ENCODE assay signal across 11 mouse cellular contexts in the genomic region with DNA sequence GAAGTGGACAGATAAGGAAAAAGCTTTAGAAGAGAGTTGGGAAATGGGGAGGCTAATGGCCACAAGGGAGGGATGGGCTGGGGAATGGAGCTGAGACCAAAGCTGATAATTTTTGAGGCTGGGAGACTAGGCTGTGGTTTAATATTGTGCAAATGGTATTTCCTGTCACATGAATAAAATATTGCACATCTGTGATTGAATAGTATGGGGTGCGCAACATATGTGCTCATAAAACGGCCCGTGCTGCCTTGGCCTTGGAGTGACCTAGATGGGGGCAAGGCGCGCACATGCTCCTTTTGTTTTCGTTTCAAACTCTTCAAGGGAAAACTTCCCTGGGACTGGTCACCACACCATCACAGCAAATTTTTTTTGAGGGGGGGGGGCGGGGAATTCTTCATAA. TPM values are rescaled to one million over a fixed set of nuclear protein-coding genes. Genes with fewer than 3 reads are reported as not detected.
DNase-seq lines count a peak whose midpoint lies in the region; ATAC-seq and TF ChIP-seq lines count a peak whose summit lies in the region.
"Had no signal": no experiment of that assay in that cellular context is flagged by ENCODE, and none has a peak within 500 bp of the region (broad histone marks: within the 10 kb centered on the region; RNA-seq: fewer than 3 reads in every experiment).

No protein-coding gene starts in this region.

- no peak overlapping the region for H3ac ChIP-seq in myocyte (ENCODE audit: control insufficient read depth, insufficient read length)

- H3K4me1 ChIP-seq in forebrain, embryonic 12.5 days = peaks cover 30% of the 10 kb centered on the region
- H3K4me1 ChIP-seq in forebrain, postnatal 0 days (ENCODE audit: insufficient read depth) = no peaks in the 10 kb centered on the region
- peaks cover 61% of the 10 kb centered on the region for H3K4me1 ChIP-seq in lung, embryonic 16.5 days (replicated peaks; ENCODE audit: control insufficient read depth, insufficient read depth, low read length)
- peaks cover 57% of the 10 kb centered on the region for H3K4me1 ChIP-seq in heart, embryonic 15.5 days (replicated peaks)

- H3K79me2 ChIP-seq in myocyte (ENCODE audit: control insufficient read depth, insufficient read depth) = peaks cover 51% of the 10 kb centered on the region

- intact Hi-C loops in left cerebral cortex, adult 2 months (cut with DNase I) = no loop called here

- no peak overlapping the region for H3K4me2 ChIP-seq in forebrain, embryonic 12.5 days
- no peak overlapping the region for H3K4me2 ChIP-seq in forebrain, postnatal 0 days (ENCODE audit: low read depth)
- peak overlapping the region; percentile 57 for H3K4me2 ChIP-seq in lung, embryonic 16.5 days (ENCODE audit: low read depth, low read length)
- peak overlapping the region; percentile 54 for H3K4me2 ChIP-seq in heart, embryonic 15.5 days
- H3K4me2 ChIP-seq in myocyte (ENCODE audit: low read depth) = peak overlapping the region; percentile 81
- H3K4me2 ChIP-seq: forebrain, embryonic 15.5 days had no signal

- no peak for TF ChIP-seq POLR2A in myocyte (IDR thresholded peaks at IDR 0.05; ENCODE audit: insufficient read length, low read depth)

- H3K4me3 ChIP-seq in forebrain, embryonic 12.5 days (replicated peaks) = no peak overlapping the region
- H3K4me3 ChIP-seq in forebrain, postnatal 0 days (ENCODE audit: low read depth, low read length) = no peak overlapping the region
- H3K4me3 ChIP-seq in lung, embryonic 16.5 days (ENCODE audit: low read length) = peak overlapping the region; percentile 38
- no peak overlapping the region for H3K4me3 ChIP-seq in heart, embryonic 15.5 days
- H3K4me3 ChIP-seq in myocyte = peak overlapping the region; percentile 16
- no peak overlapping the region for H3K4me3 ChIP-seq in left cerebral cortex, adult 2 months
- H3K4me3 ChIP-seq: forebrain, embryonic 15.5 days had no signal

- WGBS in forebrain, embryonic 12.5 days = 86% methylated on average over 7 of the region's 7 CpGs
- 84% methylated on average over 7 of the region's 7 CpGs for WGBS in forebrain, postnatal 0 days
- WGBS in lung, embryonic 16.5 days = 26% methylated on average over 7 of the region's 7 CpGs
- WGBS in heart, embryonic 15.5 days = 42% methylated on average over 7 of the region's 7 CpGs

- H3K36me3 ChIP-seq in forebrain, embryonic 12.5 days (replicated peaks) = 0 out of 2 replicates have a peak, but pooled peaks cover 5% of the 10 kb centered on the region
- no peaks in the 10 kb centered on the region for H3K36me3 ChIP-seq in forebrain, postnatal 0 days (ENCODE audit: insufficient read depth)
- H3K36me3 ChIP-seq in lung, embryonic 16.5 days (ENCODE audit: control insufficient read depth, insufficient read depth, low read length) = 0 out of 2 replicates have a peak, but pooled peaks cover 3% of the 10 kb centered on the region
- 0 out of 2 replicates have a peak, but pooled peaks cover 4% of the 10 kb centered on the region for H3K36me3 ChIP-seq in heart, embryonic 15.5 days
- no peaks in the 10 kb centered on the region for H3K36me3 ChIP-seq in myocyte (ENCODE audit: control insufficient read depth, insufficient read depth)
- H3K36me3 ChIP-seq: forebrain, embryonic 15.5 days had no signal

- H3K27ac ChIP-seq in forebrain, embryonic 12.5 days = 0 out of 2 replicates have a peak overlapping the region, but pooled peaks have one; percentile 6
- H3K27ac ChIP-seq in forebrain, postnatal 0 days (ENCODE audit: low read depth, low read length) = no peak overlapping the region
- peak overlapping the region; percentile 98 for H3K27ac ChIP-seq in lung, embryonic 16.5 days (ENCODE audit: low read length)
- peak overlapping the region; percentile 93 for H3K27ac ChIP-seq in heart, embryonic 15.5 days
- no peak overlapping the region for H3K27ac ChIP-seq in left cerebral cortex, adult 2 months
- H3K27ac ChIP-seq: forebrain, embryonic 15.5 days had no signal

- no peak overlapping the region for H3K9ac ChIP-seq in forebrain, embryonic 12.5 days
- no peak overlapping the region for H3K9ac ChIP-seq in forebrain, postnatal 0 days
- peak overlapping the region; percentile 54 for H3K9ac ChIP-seq in lung, embryonic 16.5 days (ENCODE audit: low read length)
- no peak overlapping the region for H3K9ac ChIP-seq in heart, embryonic 15.5 days
- H3K9ac ChIP-seq: forebrain, embryonic 15.5 days had no signal

- no peaks in the 10 kb centered on the region for H3K9me3 ChIP-seq in forebrain, embryonic 12.5 days
- no peaks in the 10 kb centered on the region for H3K9me3 ChIP-seq in forebrain, postnatal 0 days (ENCODE audit: low read length)
- H3K9me3 ChIP-seq in lung, embryonic 16.5 days (ENCODE audit: control insufficient read depth, low read length) = no peaks in the 10 kb centered on the region
- no peaks in the 10 kb centered on the region for H3K9me3 ChIP-seq in heart, embryonic 15.5 days (replicated peaks)
- H3K9me3 ChIP-seq: forebrain, embryonic 15.5 days had no signal

- ATAC-seq in forebrain, embryonic 12.5 days (ENCODE audit: low FRiP score) = no peak
- no peak for ATAC-seq in forebrain, postnatal 0 days
- ATAC-seq in lung, embryonic 16.5 days (ENCODE audit: low read depth) = peak; percentile 23; the same call in 1 of the 2 replicates
- no peak for ATAC-seq in heart, embryonic 15.5 days (replicated peaks; ENCODE audit: insufficient number of reproducible peaks, insufficient read depth, low FRiP score, low read depth)
- no peak for ATAC-seq in megakaryocyte, adult 5-6 weeks (ENCODE audit: poor library complexity, severe bottlenecking)
- ATAC-seq: forebrain, embryonic 15.5 days had no signal

- TF ChIP-seq CTCF in forebrain, postnatal 0 days (IDR thresholded peaks at IDR 0.05; ENCODE audit: low read depth) = no peak
- TF ChIP-seq CTCF in left cerebral cortex, adult 2 months (IDR thresholded peaks at IDR 0.05) = no peak

- DNase-seq in forebrain, postnatal 0 days = no peak
- no peak for DNase-seq in lung, postnatal 36 days
- DNase-seq in left cerebral cortex, adult 2 months (ENCODE audit: extremely low spot score in 1 of 2, low spot score in 2 of 2) = no peak
- DNase-seq: cerebellum, adult 9-10 months had no signal

- no peaks in the 10 kb centered on the region for H3K27me3 ChIP-seq in forebrain, embryonic 12.5 days
- H3K27me3 ChIP-seq in forebrain, postnatal 0 days (ENCODE audit: insufficient read depth, low read length) = no peaks in the 10 kb centered on the region
- no peaks in the 10 kb centered on the region for H3K27me3 ChIP-seq in lung, embryonic 16.5 days (ENCODE audit: control insufficient read depth, insufficient read depth, low read depth, low read length)
- no peaks in the 10 kb centered on the region for H3K27me3 ChIP-seq in heart, embryonic 15.5 days
- H3K27me3 ChIP-seq in myocyte (ENCODE audit: control insufficient read depth, insufficient read depth, insufficient read length) = no peaks in the 10 kb centered on the region
- H3K27me3 ChIP-seq: forebrain, embryonic 15.5 days had no signal

TF ChIP-seq in myocyte, 11 proteins besides CTCF, POLR2A, EP300 and RAD21:
- peak; percentile 85 for TF ChIP-seq CEBPB (IDR thresholded peaks at IDR 0.05; ENCODE audit: insufficient read depth, poor library complexity, severe bottlenecking)
- TF ChIP-seq MAX (IDR thresholded peaks at IDR 0.05; ENCODE audit: low read depth) = no peak
- TF ChIP-seq SRF (IDR thresholded peaks at IDR 0.05; ENCODE audit: control insufficient read depth, insufficient read length, low read depth) = no peak
- peak in 2 of 3 experiments; percentile 39 to 46 for TF ChIP-seq MYOD1 (IDR thresholded peaks at IDR 0.05; ENCODE audit: control insufficient read depth in 1 of 3, insufficient read length in 2 of 3, low read depth in 2 of 3)

RNA-seq across cellular contexts. Expression of gene Ston1, which starts 28.4 kb away (rescaled TPM):
- 1.5 and 2.4 TPM in 2 replicates for polyA plus RNA-seq in forebrain, embryonic 12.5 days (2016; fragmentation: Nextera tagmentation; extraction: Ambion mirVana)
- total RNA-seq in forebrain, postnatal 0 days (2014; rRNA removed) = 1.4 and 2.2 TPM in 2 replicates
- polyA plus RNA-seq in forebrain, postnatal 0 days (2015; fragmentation: Nextera tagmentation; extraction: Ambion mirVana) = 0.52 and 1.5 TPM in 2 replicates
- polyA plus RNA-seq in lung, embryonic 16.5 days (2015; fragmentation: Nextera tagmentation; extraction: Ambion mirVana) = 7.0 and 8.0 TPM in 2 replicates
- 5.0 and 6.8 TPM in 2 replicates for polyA plus RNA-seq in heart, embryonic 15.5 days (2015; fragmentation: Nextera tagmentation; extraction: Ambion mirVana)
- 16.6 TPM for polyA plus RNA-seq in myocyte (2012; fragmentation: generic; extraction: Trizol)
- total RNA-seq in left cerebral cortex, adult 2 months (2021) = 1 to 10 TPM; 6.1 to 7.4 TPM
- not detected in 2 replicates for total RNA-seq in megakaryocyte, adult 5-6 weeks (2015)
- total RNA-seq in megakaryocyte, adult 5-6 weeks (2017) = 0.89 TPM in 1 of 2 replicates, not detected in the other

RNA-seq across cellular contexts. Expression of gene Gtf2a1l, which starts 42.5 kb away (rescaled TPM):
- not detected in 2 replicates for polyA plus RNA-seq in forebrain, embryonic 12.5 days (2016; fragmentation: Nextera tagmentation; extraction: Ambion mirVana)
- total RNA-seq in forebrain, postnatal 0 days (2014; rRNA removed) = 0.24 and 0.69 TPM in 2 replicates
- 0.44 and 0.52 TPM in 2 replicates for polyA plus RNA-seq in forebrain, postnatal 0 days (2015; fragmentation: Nextera tagmentation; extraction: Ambion mirVana)
- polyA plus RNA-seq in lung, embryonic 16.5 days (2015; fragmentation: Nextera tagmentation; extraction: Ambion mirVana) = 0.28 and 0.49 TPM in 2 replicates
- polyA plus RNA-seq in heart, embryonic 15.5 days (2015; fragmentation: Nextera tagmentation; extraction: Ambion mirVana) = 0.08 and 0.09 TPM in 2 replicates
- not detected for polyA plus RNA-seq in myocyte (2012; fragmentation: generic; extraction: Trizol)
- under 1 TPM; 0.28 to 0.32 TPM for total RNA-seq in left cerebral cortex, adult 2 months (2021)
- not detected in 2 replicates for total RNA-seq in megakaryocyte, adult 5-6 weeks (2015)
- not detected in 2 replicates for total RNA-seq in megakaryocyte, adult 5-6 weeks (2017)
- polyA plus RNA-seq: forebrain, embryonic 15.5 days; large intestine, adult 2 months had no signal

Comparison
In these comparisons a context has a peak if more than half of its experiments do, and no peak if none do; other contexts are left out.
1. H3K27ac ChIP-seq: peak in forebrain, embryonic 12.5 days (single experiment), lung, embryonic 16.5 days (single experiment) and heart, embryonic 15.5 days (single experiment); none in forebrain, postnatal 0 days (single experiment) and left cerebral cortex, adult 2 months (single experiment).
2. H3K4me2 ChIP-seq: peak in lung, embryonic 16.5 days (single experiment), heart, embryonic 15.5 days (single experiment) and myocyte (single experiment); none in forebrain, embryonic 12.5 days (single experiment) and forebrain, postnatal 0 days (single experiment).
3. H3K4me3 ChIP-seq: peak in lung, embryonic 16.5 days (single experiment) and myocyte (single experiment); none in forebrain, embryonic 12.5 days (single experiment), forebrain, postnatal 0 days (single experiment), heart, embryonic 15.5 days (single experiment) and left cerebral cortex, adult 2 months (single experiment).